Mouse (Mus musculus) left cerebral cortex, adult 18-20 months (tissue): ENCODE results near the gene Fut7. TPM values are rescaled to one million over a fixed set of nuclear protein-coding genes. Genes with fewer than 3 reads are reported as not detected.

Source experiments
- DNase-seq, 2 experiments: peaks; one replicate each; pipeline ENCODE4 v3.0.0; 2021 to 2022; ENCODE audit warnings: low spot score in 2 of 2, mixed read lengths in 1 of 2
- total RNA-seq, 2 experiments: library from RNA; stranded (reverse); gene quantifications; 2 replicates each; pipeline ENCODE4 v1.2.3; 2021

Gene Fut7
- total RNA-seq, 2 experiments from 2014 or later, result 0.21 to 0.56 TPM

- no peak for DNase-seq
Measured at GRCm38 (mm10) chr2:25423626-25424025, 559 bp downstream of the Fut7 start.

GRCm38 (mm10) chr2:25425481-25425880 lies 2.4 kb downstream of the Fut7 start:
- DNase-seq, result no peak

GRCm38 (mm10) chr2:25426721-25427191 lies 3.7 kb downstream of the Fut7 start:
- DNase-seq, result peak; percentile 64 to 72

GRCm38 (mm10) chr2:25427256-25427655 lies 4.2 kb downstream of the Fut7 start:
- no peak for DNase-seq

GRCm38 (mm10) chr2:25428442-25429236 lies 5.6 kb downstream of the Fut7 start, which contains the start of gene Abca2:
Abca2 (plus strand) TSS chr2:25428703.
- peak; percentile 94 to 98 for DNase-seq

GRCm38 (mm10) chr2:25429435-25430180 lies 6.5 kb downstream of the Fut7 start:
- DNase-seq, result peak in 1 of 2 experiments; percentile 17

GRCm38 (mm10) chr2:25430395-25431233 lies 7.5 kb downstream of the Fut7 start:
- peak; percentile 44 for DNase-seq

- no peak for DNase-seq
Measured at GRCm38 (mm10) chr2:25431308-25431855, 8.3 kb downstream of the Fut7 start.

- no peak for DNase-seq
Measured at GRCm38 (mm10) chr2:25432326-25433098, 9.4 kb downstream of the Fut7 start.

GRCm38 (mm10) chr2:25433101-25433500 lies 10.0 kb downstream of the Fut7 start:
- no peak for DNase-seq

- DNase-seq, result no peak
Measured at GRCm38 (mm10) chr2:25434292-25434691, 11.2 kb downstream of the Fut7 start.

- no peak for DNase-seq
Measured at GRCm38 (mm10) chr2:25436286-25436820, 13.3 kb downstream of the Fut7 start.

- DNase-seq, result no peak
Measured at GRCm38 (mm10) chr2:25441067-25441466, 18.0 kb downstream of the Fut7 start.

- DNase-seq, result no peak
Measured at GRCm38 (mm10) chr2:25442682-25443081, 19.6 kb downstream of the Fut7 start.

GRCm38 (mm10) chr2:25450853-25451647 lies 28.0 kb downstream of the Fut7 start:
- DNase-seq, result no peak

- no peak for DNase-seq
Measured at GRCm38 (mm10) chr2:25452951-25453350, 29.9 kb downstream of the Fut7 start.

- DNase-seq, result no peak
Measured at GRCm38 (mm10) chr2:25456205-25456953, 33.3 kb downstream of the Fut7 start, which contains the start of gene Clic3. Clic3 (plus strand) TSS chr2:25456838.
